Mouse (Mus musculus) heart, embryonic 14.5 days (tissue): ENCODE measurements around the gene Entpd8. TPM values are rescaled to one million over a fixed set of nuclear protein-coding genes. Genes with fewer than 3 reads are reported as not detected.
A peak's percentile ranks its signal among the peaks of the same experiment; 100 is the strongest.

Experiments
- ATAC-seq: fragments of 200-750 bp; cut with Nextera tagmentation; 2 replicates; pipeline ENCODE4 v1.8.0; 2017; ENCODE audit warnings: low read depth, moderate TSS enrichment; ENCODE audit not compliant: insufficient number of reproducible peaks, insufficient read depth, low FRiP score
- H3K27ac ChIP-seq, 2 experiments: fragments of 200-500 bp in 1 of 2; fragments of 300-500 bp in 1 of 2; sonication (generic) in 1 of 2; replicated peaks in 1 of 2; 2 replicates each; pipeline ENCODE4 v1.5.1; 2012 to 2014; ENCODE audit warnings: low read depth in 2 of 2, low read length in 2 of 2, control low read depth in 1 of 2, mild to moderate bottlenecking in 1 of 2, mixed read lengths in 1 of 2; ENCODE audit not compliant: control insufficient read depth in 1 of 2, insufficient read depth in 1 of 2
- H3K27me3 ChIP-seq: fragments of 300-500 bp; sonication (generic); 2 replicates; pipeline ENCODE4 v1.6.1; 2014; ENCODE audit warnings: mild to moderate bottlenecking, low read length, control low read depth; ENCODE audit not compliant: control insufficient read depth, insufficient read depth
- H3K36me3 ChIP-seq: fragments of 300-500 bp; sonication (generic); 2 replicates; pipeline ENCODE4 v1.6.1; 2014; ENCODE audit warnings: mild to moderate bottlenecking, control low read depth, low read length, mixed read lengths; ENCODE audit not compliant: control insufficient read depth, insufficient read depth
- H3K4me1 ChIP-seq, 2 experiments: fragments of 200-500 bp in 1 of 2; fragments of 300-500 bp in 1 of 2; sonication (generic) in 1 of 2; 2 replicates each; pipeline ENCODE4 v1.6.1; 2012 to 2014; ENCODE audit warnings: low read length in 2 of 2, control low read depth in 1 of 2, mixed read lengths in 1 of 2; ENCODE audit not compliant: control insufficient read depth in 2 of 2, insufficient read depth in 2 of 2
- H3K4me2 ChIP-seq: fragments of 300-500 bp; sonication (generic); 2 replicates; pipeline ENCODE4 v1.6.1; 2014; ENCODE audit warnings: mild to moderate bottlenecking, low read length
- H3K4me3 ChIP-seq, 2 experiments: fragments of 200-500 bp in 1 of 2; fragments of 300-500 bp in 1 of 2; sonication (generic) in 1 of 2; 2 replicates each; pipeline ENCODE4 v1.5.1; 2012 to 2014; ENCODE audit warnings: low read length in 2 of 2, mild to moderate bottlenecking in 2 of 2, control low read depth in 1 of 2, low read depth in 1 of 2, moderate library complexity in 1 of 2; ENCODE audit not compliant: control insufficient read depth in 1 of 2, insufficient read depth in 1 of 2
- H3K9ac ChIP-seq: fragments of 300-500 bp; sonication (generic); 2 replicates; pipeline ENCODE4 v1.6.1; 2014; ENCODE audit warnings: mild to moderate bottlenecking, low read length
- H3K9me3 ChIP-seq: fragments of 300-500 bp; sonication (generic); 2 replicates; pipeline ENCODE4 v1.6.1; 2016; ENCODE audit warnings: low read length, control low read depth; ENCODE audit not compliant: control insufficient read depth
- WGBS: fragments of 180-500 bp; shearing (Covaris S2); extraction: QIAGEN DNeasy Blood & Tissue Kit; methylation state at CpG from one replicate; pipeline ENCODE4 v1.1.7; 2014; 5-methylcytosine and 5-hydroxymethylcytosine counted together
- polyA plus RNA-seq: library from polyadenylated mRNA; unstranded; fragments of >200 nt; fragmentation: Nextera tagmentation; extraction: Ambion mirVana; gene quantifications from 2 replicates; pipeline ENCODE4 v1.2.1, GENCODE M21; 2014

Gene Entpd8
- polyA plus RNA-seq, 1 experiment from 2014 or later, result not detected

DNA sequence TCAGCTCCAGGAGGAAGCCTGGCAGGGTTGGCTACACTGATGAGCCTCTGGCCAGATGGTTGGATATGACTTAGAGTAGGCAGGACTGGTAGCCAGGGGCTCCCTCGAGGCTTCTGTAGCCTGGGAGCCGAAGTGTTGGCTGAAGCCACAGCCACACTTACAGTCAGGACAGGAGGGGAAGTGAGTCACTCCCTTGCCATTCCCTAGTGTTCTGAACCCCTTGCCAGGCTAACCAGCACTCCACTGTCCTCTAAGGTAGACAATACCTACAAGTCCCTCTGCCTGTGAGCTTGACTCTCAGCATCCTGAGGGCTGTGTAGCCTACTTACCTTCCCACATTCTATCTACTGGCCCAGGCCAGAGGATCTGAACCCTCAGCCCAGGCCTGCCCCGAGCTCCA is 44.3 kb downstream of the Entpd8 start:
- H3K36me3 ChIP-seq, result no peaks in the 10 kb centered on the region
- no peak overlapping the region for H3K4me2 ChIP-seq
- ATAC-seq, result no peak
- no peaks in the 10 kb centered on the region for H3K9me3 ChIP-seq
- H3K9ac ChIP-seq, result no peak overlapping the region
- H3K27me3 ChIP-seq, result no peaks in the 10 kb centered on the region
- WGBS, result 57% methylated on average over 3 of the region's 3 CpGs
- H3K4me3 ChIP-seq, result no peak overlapping the region
- peaks cover 28 to 34% of the 10 kb centered on the region in 2 experiments for H3K4me1 ChIP-seq
- H3K27ac ChIP-seq, result no peak overlapping the region

GRCm38 (mm10) chr2:25125146-25125545 is 45.0 kb downstream of the Entpd8 start:
- Histone ChIP-seq H3K9ac (no peak overlapping the region), H3K4me2 (no peak overlapping the region), H3K4me1 (peaks cover 30 to 35% of the 10 kb centered on the region in 2 experiments), H3K4me3 (no peak overlapping the region), H3K36me3 (no peaks in the 10 kb centered on the region), H3K9me3 (no peaks in the 10 kb centered on the region), H3K27ac (no peak overlapping the region), H3K27me3 (no peaks in the 10 kb centered on the region)
- ATAC-seq, result no peak
- 88% methylated on average over 6 of the region's 6 CpGs for WGBS

- Histone ChIP-seq H3K4me3 (no peak overlapping the region), H3K27ac (peak overlapping the region in 1 of 2 experiments; percentile 98; a peak in 3 of 4 replicates), H3K36me3 (no peaks in the 10 kb centered on the region), H3K9me3 (no peaks in the 10 kb centered on the region), H3K27me3 (no peaks in the 10 kb centered on the region), H3K4me1 (peaks cover 30 to 35% of the 10 kb centered on the region in 2 experiments), H3K4me2 (no peak overlapping the region), H3K9ac (no peak overlapping the region)
- WGBS, result 60% methylated on average over 19 of the region's 19 CpGs
- no peak for ATAC-seq
Measured at GRCm38 (mm10) chr2:25126011-25127010, 46.2 kb downstream of the Entpd8 start.

GRCm38 (mm10) chr2:25127206-25127605 is 47.1 kb downstream of the Entpd8 start:
- Histone ChIP-seq H3K9ac (peak overlapping the region; percentile 66), H3K27me3 (no peaks in the 10 kb centered on the region), H3K9me3 (no peaks in the 10 kb centered on the region), H3K27ac (peak overlapping the region; percentile 90 to 98), H3K4me2 (no peak overlapping the region), H3K36me3 (no peaks in the 10 kb centered on the region), H3K4me3 (no peak overlapping the region), H3K4me1 (peaks cover 30 to 35% of the 10 kb centered on the region in 2 experiments)
- peak; percentile 31; the same call in 1 of the 2 replicates for ATAC-seq
- 37% methylated on average over 5 of the region's 5 CpGs for WGBS

- Histone ChIP-seq H3K4me2 (peak overlapping the region; percentile 46), H3K27ac (peak overlapping the region; percentile 93 to 98), H3K27me3 (no peaks in the 10 kb centered on the region), H3K36me3 (no peaks in the 10 kb centered on the region), H3K9me3 (no peaks in the 10 kb centered on the region), H3K9ac (peak overlapping the region; percentile 66), H3K4me3 (no peak overlapping the region), H3K4me1 (peaks cover 30 to 35% of the 10 kb centered on the region in 2 experiments)
- peak; percentile 87 for ATAC-seq
- WGBS, result 18% methylated on average over 11 of the region's 11 CpGs
Measured at GRCm38 (mm10) chr2:25128072-25128471, 48.0 kb downstream of the Entpd8 start.

DNA sequence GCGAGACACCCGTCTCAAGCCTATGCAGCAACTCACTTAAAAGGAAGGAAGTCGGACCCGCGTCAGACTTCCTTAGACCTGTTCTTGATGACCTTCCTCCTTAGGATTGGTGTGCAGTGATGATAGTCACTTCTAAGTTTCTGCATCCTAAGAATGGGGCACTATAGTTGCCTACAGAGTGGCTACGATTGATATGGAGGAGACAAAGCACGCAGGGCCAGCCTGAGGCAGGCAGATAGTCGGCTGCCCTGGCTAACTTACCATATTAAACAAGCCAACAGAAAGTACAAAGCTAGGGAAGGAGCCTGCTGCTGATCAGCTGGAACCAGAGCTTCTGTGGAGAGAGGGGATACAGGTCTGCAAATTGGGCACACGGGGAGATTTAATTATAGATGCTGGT is 51.5 kb downstream of the Entpd8 start:
- Histone ChIP-seq H3K4me1 (peaks cover 26 to 29% of the 10 kb centered on the region in 2 experiments), H3K36me3 (no peaks in the 10 kb centered on the region), H3K4me2 (no peak overlapping the region), H3K9ac (no peak overlapping the region), H3K27me3 (no peaks in the 10 kb centered on the region), H3K27ac (no peak overlapping the region), H3K9me3 (no peaks in the 10 kb centered on the region), H3K4me3 (no peak overlapping the region)
- no peak for ATAC-seq
- WGBS, result 60% methylated on average over 9 of the region's 9 CpGs
